Mouse (Mus musculus) stomach, embryonic 15.5 days (tissue): ENCODE measurements at regions not wholly inside any gene's neighbourhood (a gene's known extent, or its start where the extent isn't known, plus 50 kb on each side); places are given as distances from the start of the nearest gene placed in this dataset.
A peak's percentile ranks its signal among the peaks of the same experiment; 100 is the strongest.

Source experiments
- ATAC-seq: fragments of 200-750 bp; cut with Nextera tagmentation; 2 replicates; pipeline ENCODE4 v1.8.0; 2017; ENCODE audit warnings: low read depth, moderate number of reproducible peaks, moderate TSS enrichment; ENCODE audit not compliant: insufficient read depth, low FRiP score
- H3K27ac ChIP-seq: fragments of 300-500 bp; sonication (generic); 2 replicates; pipeline ENCODE4 v1.5.1; 2015; ENCODE audit warnings: mild to moderate bottlenecking, inconsistent platforms
- H3K27me3 ChIP-seq: fragments of 300-500 bp; sonication (generic); replicated peaks from 2 replicates; pipeline ENCODE4 v1.6.1; 2015; ENCODE audit warnings: inconsistent platforms
- H3K36me3 ChIP-seq: fragments of 300-500 bp; sonication (generic); 2 replicates; pipeline ENCODE4 v1.6.1; 2015; ENCODE audit warnings: inconsistent platforms
- H3K4me1 ChIP-seq: fragments of 300-500 bp; sonication (generic); 2 replicates; pipeline ENCODE4 v1.6.1; 2015; ENCODE audit warnings: inconsistent platforms
- H3K4me2 ChIP-seq: fragments of 300-500 bp; sonication (generic); 2 replicates; pipeline ENCODE4 v1.6.1; 2015; ENCODE audit warnings: mild to moderate bottlenecking, inconsistent platforms
- H3K4me3 ChIP-seq: fragments of 300-500 bp; sonication (generic); replicated peaks from 2 replicates; pipeline ENCODE4 v1.5.1; 2015; ENCODE audit warnings: inconsistent platforms
- H3K9ac ChIP-seq: fragments of 300-500 bp; sonication (generic); 2 replicates; pipeline ENCODE4 v1.6.1; 2015; ENCODE audit warnings: inconsistent platforms
- H3K9me3 ChIP-seq: fragments of 300-500 bp; sonication (generic); 2 replicates; pipeline ENCODE4 v1.6.1; 2016; ENCODE audit warnings: inconsistent platforms
- WGBS: fragments of 180-500 bp; shearing (Covaris S2); methylation state at CpG from one replicate; pipeline ENCODE4 v1.1.7; 2015; 5-methylcytosine and 5-hydroxymethylcytosine counted together

- no peaks in the 10 kb centered on the region for H3K4me1 ChIP-seq
- no peaks in the 10 kb centered on the region for H3K27me3 ChIP-seq
- WGBS, result 74% methylated on average over 2 of the region's 2 CpGs
- no peak overlapping the region for H3K27ac ChIP-seq
- no peaks in the 10 kb centered on the region for H3K9me3 ChIP-seq
- H3K36me3 ChIP-seq, result no peaks in the 10 kb centered on the region
- H3K9ac ChIP-seq, result no peak overlapping the region
- no peak overlapping the region for H3K4me2 ChIP-seq
- H3K4me3 ChIP-seq, result no peak overlapping the region
- ATAC-seq, result no peak
These were observed 190.2 kb upstream of the Gm10295 start for GRCm38 (mm10) chr7:71541467-71541866.

GRCm38 (mm10) chr7:71533109-71533508, 181.8 kb upstream of the Gm10295 start:
- peak; percentile 43; the same call in 1 of the 2 replicates for ATAC-seq
- H3K27me3 ChIP-seq, result no peaks in the 10 kb centered on the region
- no peak overlapping the region for H3K9ac ChIP-seq
- WGBS, result 26% methylated on average over 5 of the region's 5 CpGs
- H3K36me3 ChIP-seq, result no peaks in the 10 kb centered on the region
- no peak overlapping the region for H3K27ac ChIP-seq
- peaks cover 3% of the 10 kb centered on the region; the same call in 1 of the 2 replicates for H3K4me1 ChIP-seq
- H3K9me3 ChIP-seq, result no peaks in the 10 kb centered on the region
- no peak overlapping the region for H3K4me3 ChIP-seq
- H3K4me2 ChIP-seq, result no peak overlapping the region

GRCm38 (mm10) chr7:71531496-71531895, 180.2 kb upstream of the Gm10295 start:
- WGBS, result 23% methylated on average over 6 of the region's 6 CpGs
- no peak overlapping the region for H3K9ac ChIP-seq
- H3K4me1 ChIP-seq, result peaks cover 3% of the 10 kb centered on the region; the same call in 1 of the 2 replicates
- H3K9me3 ChIP-seq, result no peaks in the 10 kb centered on the region
- H3K27me3 ChIP-seq, result no peaks in the 10 kb centered on the region
- H3K4me2 ChIP-seq, result no peak overlapping the region
- H3K36me3 ChIP-seq, result no peaks in the 10 kb centered on the region
- 0 out of 2 replicates have a peak overlapping the region, but pooled peaks have one; percentile 0 for H3K27ac ChIP-seq
- no peak for ATAC-seq
- no peak overlapping the region for H3K4me3 ChIP-seq

GRCm38 (mm10) chr7:71530922-71531321, 179.6 kb upstream of the Gm10295 start:
- no peak overlapping the region for H3K9ac ChIP-seq
- no peaks in the 10 kb centered on the region for H3K27me3 ChIP-seq
- H3K4me3 ChIP-seq, result no peak overlapping the region
- no peaks in the 10 kb centered on the region for H3K9me3 ChIP-seq
- no peak overlapping the region for H3K27ac ChIP-seq
- ATAC-seq, result no peak
- no peaks in the 10 kb centered on the region for H3K36me3 ChIP-seq
- H3K4me2 ChIP-seq, result no peak overlapping the region
- WGBS, result 76% methylated on average over 4 of the region's 4 CpGs
- peaks cover 3% of the 10 kb centered on the region; the same call in 1 of the 2 replicates for H3K4me1 ChIP-seq

- Histone ChIP-seq H3K9ac (no peak overlapping the region), H3K4me2 (no peak overlapping the region), H3K27ac (no peak overlapping the region), H3K27me3 (no peaks in the 10 kb centered on the region), H3K9me3 (no peaks in the 10 kb centered on the region), H3K36me3 (no peaks in the 10 kb centered on the region), H3K4me1 (no peaks in the 10 kb centered on the region), H3K4me3 (no peak overlapping the region)
- no peak for ATAC-seq
- WGBS, result 76% methylated on average over 2 of the region's 2 CpGs
These were observed 174.9 kb upstream of the Gm10295 start for GRCm38 (mm10) chr7:71526152-71526551.

- no peak overlapping the region; the same call in 1 of the 2 replicates for H3K27ac ChIP-seq
- ATAC-seq, result no peak
These were observed 173.4 kb upstream of the Gm10295 start for GRCm38 (mm10) chr7:71524577-71525126.

GRCm38 (mm10) chr7:71524119-71524518, 172.8 kb upstream of the Gm10295 start:
- WGBS, result 75% methylated on average over 2 of the region's 2 CpGs
- Histone ChIP-seq H3K4me2 (no peak overlapping the region), H3K36me3 (no peaks in the 10 kb centered on the region), H3K4me1 (no peaks in the 10 kb centered on the region), H3K9ac (no peak overlapping the region), H3K27me3 (no peaks in the 10 kb centered on the region), H3K9me3 (no peaks in the 10 kb centered on the region), H3K4me3 (no peak overlapping the region), H3K27ac (no peak overlapping the region)
- no peak for ATAC-seq

More at GRCm38 (mm10) chr7:71524577-71525126, 173.4 kb upstream of the Gm10295 start:
- Histone ChIP-seq H3K27me3 (no peaks in the 10 kb centered on the region), H3K9ac (no peak overlapping the region), H3K4me2 (no peak overlapping the region), H3K4me3 (no peak overlapping the region), H3K36me3 (no peaks in the 10 kb centered on the region), H3K9me3 (no peaks in the 10 kb centered on the region), H3K4me1 (no peaks in the 10 kb centered on the region)

GRCm38 (mm10) chr7:71507379-71507778, 156.1 kb upstream of the Gm10295 start:
- Histone ChIP-seq H3K27ac (no peak overlapping the region), H3K4me3 (no peak overlapping the region), H3K27me3 (no peaks in the 10 kb centered on the region), H3K4me2 (no peak overlapping the region), H3K9me3 (no peaks in the 10 kb centered on the region), H3K4me1 (no peaks in the 10 kb centered on the region), H3K36me3 (no peaks in the 10 kb centered on the region), H3K9ac (no peak overlapping the region)
- no peak for ATAC-seq
- WGBS, result 85% methylated on average over 3 of the region's 3 CpGs

GRCm38 (mm10) chr7:71500719-71501118, 149.4 kb upstream of the Gm10295 start:
- Histone ChIP-seq H3K4me2 (no peak overlapping the region), H3K36me3 (no peaks in the 10 kb centered on the region), H3K4me3 (no peak overlapping the region), H3K9ac (no peak overlapping the region), H3K27ac (no peak overlapping the region), H3K27me3 (no peaks in the 10 kb centered on the region), H3K4me1 (no peaks in the 10 kb centered on the region), H3K9me3 (no peaks in the 10 kb centered on the region)
- 29% methylated on average over 6 of the region's 6 CpGs for WGBS
- ATAC-seq, result no peak

GRCm38 (mm10) chr7:71498123-71498522, 146.8 kb upstream of the Gm10295 start:
- Histone ChIP-seq H3K9me3 (no peaks in the 10 kb centered on the region), H3K4me3 (no peak overlapping the region), H3K27ac (no peak overlapping the region), H3K4me2 (no peak overlapping the region), H3K9ac (no peak overlapping the region), H3K4me1 (no peaks in the 10 kb centered on the region), H3K36me3 (no peaks in the 10 kb centered on the region), H3K27me3 (no peaks in the 10 kb centered on the region)
- 29% methylated on average over 7 of the region's 7 CpGs for WGBS
- ATAC-seq, result no peak

GRCm38 (mm10) chr7:71491128-71491527, 139.8 kb upstream of the Gm10295 start:
- H3K9ac ChIP-seq, result no peak overlapping the region
- no peak overlapping the region for H3K27ac ChIP-seq
- H3K9me3 ChIP-seq, result no peaks in the 10 kb centered on the region
- no peaks in the 10 kb centered on the region for H3K27me3 ChIP-seq
- H3K4me2 ChIP-seq, result no peak overlapping the region
- no peak for ATAC-seq
- H3K4me1 ChIP-seq, result no peaks in the 10 kb centered on the region
- 59% methylated on average over 4 of the region's 4 CpGs for WGBS
- H3K4me3 ChIP-seq, result no peak overlapping the region
- H3K36me3 ChIP-seq, result no peaks in the 10 kb centered on the region

- 87% methylated on average over 7 of the region's 7 CpGs for WGBS
These were observed 136.8 kb upstream of the Gm10295 start for GRCm38 (mm10) chr7:71488016-71488650.

More at GRCm38 (mm10) chr7:71488016-71488650, 136.8 kb upstream of the Gm10295 start:
- no peaks in the 10 kb centered on the region for H3K4me1 ChIP-seq
- H3K27me3 ChIP-seq, result no peaks in the 10 kb centered on the region
- H3K9ac ChIP-seq, result no peak overlapping the region
- ATAC-seq, result no peak
- H3K27ac ChIP-seq, result no peak overlapping the region
- no peaks in the 10 kb centered on the region for H3K36me3 ChIP-seq
- no peaks in the 10 kb centered on the region for H3K9me3 ChIP-seq
- no peak overlapping the region for H3K4me2 ChIP-seq
- no peak overlapping the region for H3K4me3 ChIP-seq
